Mouse (Mus musculus) kidney, postnatal 4 days (tissue): ENCODE measurements around the gene Actr6.
"Not testable (repeated sequence)": the region's sequence is repeated elsewhere in the genome, so short reads cannot be mapped to it uniquely, and the experiment has no call there.

Experiments used
- DNase-seq, 2 experiments: peaks; one replicate each; pipeline ENCODE4 v3.0.0; 2021; ENCODE audit warnings: mixed read lengths in 2 of 2

Gene Actr6

DNA sequence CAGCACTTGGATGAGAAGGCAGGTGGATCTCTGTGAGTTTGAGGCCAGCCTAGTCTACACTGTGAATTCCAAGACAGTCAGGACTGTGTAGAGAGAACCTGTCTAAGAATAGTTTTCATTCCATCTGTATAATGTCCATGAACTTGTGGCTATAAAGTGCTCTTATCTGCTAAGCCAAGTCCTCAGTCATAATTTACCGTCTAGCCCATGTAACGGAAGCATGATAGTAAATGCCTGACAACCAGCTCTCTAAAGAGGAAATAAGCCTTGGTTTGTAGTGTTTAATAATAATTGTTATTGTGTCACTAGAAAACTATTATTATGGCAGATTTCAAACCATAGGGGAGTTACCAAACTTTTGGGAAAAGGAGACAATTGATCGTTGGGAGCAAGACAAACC, 5.8 kb upstream of the Actr6 start:
- DNase-seq = no peak

DNA sequence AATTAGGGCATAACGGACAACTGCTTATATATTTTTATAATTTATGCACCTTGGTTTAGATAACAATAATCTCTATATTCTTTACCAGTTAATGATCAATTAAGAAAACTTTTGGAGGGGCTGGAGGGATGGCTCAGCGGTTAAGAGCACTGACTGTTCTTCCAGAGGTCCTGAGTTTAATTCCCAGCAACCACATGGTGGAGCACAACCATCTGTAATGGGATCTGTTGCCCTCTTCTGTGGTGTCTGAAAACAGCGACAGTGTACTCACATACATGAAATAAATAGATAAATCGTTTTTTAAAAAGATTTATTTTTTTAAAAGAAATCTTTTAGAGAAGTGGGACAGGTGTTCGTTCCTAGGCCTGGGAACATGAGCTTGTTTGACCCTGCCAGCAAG, 5.0 kb upstream of the Actr6 start:
- DNase-seq = no peak

DNA sequence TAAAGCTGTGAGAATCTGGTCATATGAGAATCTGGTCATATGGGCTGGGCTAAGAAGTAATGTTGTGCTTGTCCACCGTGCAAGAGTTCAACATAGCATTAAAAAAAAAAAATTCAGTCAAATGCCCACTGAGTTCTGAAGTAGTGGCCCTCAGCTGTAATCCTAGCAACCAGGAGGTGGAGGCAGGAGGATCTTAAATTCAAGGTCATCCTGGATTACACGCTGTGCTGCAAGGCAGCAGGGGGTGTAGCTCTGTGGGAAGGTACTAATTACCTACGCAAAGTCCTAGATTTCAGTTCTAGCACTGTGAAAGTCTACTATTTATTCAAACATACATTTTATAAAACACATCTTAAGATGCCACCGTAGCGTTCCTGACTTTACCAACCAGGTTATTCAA, 754 bp downstream of the Actr6 start:
- DNase-seq = no peak

DNA sequence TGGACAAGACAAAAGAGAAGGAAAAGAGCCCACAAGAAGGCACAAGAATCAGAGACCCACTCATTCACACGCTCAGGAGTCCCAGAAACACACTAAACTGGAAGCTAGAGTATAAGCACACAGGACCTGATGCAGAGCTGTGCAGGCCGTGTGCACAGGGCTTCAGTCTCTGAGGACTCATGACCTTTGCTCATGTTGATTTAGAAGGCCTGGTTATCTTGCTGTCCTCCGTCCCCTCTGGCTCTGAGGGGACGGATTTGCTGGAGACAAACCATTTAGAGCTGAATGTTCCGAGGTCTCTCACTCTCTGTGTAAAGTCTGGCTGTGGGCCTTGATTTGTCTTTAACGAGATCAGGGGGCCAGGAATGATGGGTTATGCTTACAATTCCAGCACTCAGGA, 1.7 kb downstream of the Actr6 start:
- no peak for DNase-seq

DNA sequence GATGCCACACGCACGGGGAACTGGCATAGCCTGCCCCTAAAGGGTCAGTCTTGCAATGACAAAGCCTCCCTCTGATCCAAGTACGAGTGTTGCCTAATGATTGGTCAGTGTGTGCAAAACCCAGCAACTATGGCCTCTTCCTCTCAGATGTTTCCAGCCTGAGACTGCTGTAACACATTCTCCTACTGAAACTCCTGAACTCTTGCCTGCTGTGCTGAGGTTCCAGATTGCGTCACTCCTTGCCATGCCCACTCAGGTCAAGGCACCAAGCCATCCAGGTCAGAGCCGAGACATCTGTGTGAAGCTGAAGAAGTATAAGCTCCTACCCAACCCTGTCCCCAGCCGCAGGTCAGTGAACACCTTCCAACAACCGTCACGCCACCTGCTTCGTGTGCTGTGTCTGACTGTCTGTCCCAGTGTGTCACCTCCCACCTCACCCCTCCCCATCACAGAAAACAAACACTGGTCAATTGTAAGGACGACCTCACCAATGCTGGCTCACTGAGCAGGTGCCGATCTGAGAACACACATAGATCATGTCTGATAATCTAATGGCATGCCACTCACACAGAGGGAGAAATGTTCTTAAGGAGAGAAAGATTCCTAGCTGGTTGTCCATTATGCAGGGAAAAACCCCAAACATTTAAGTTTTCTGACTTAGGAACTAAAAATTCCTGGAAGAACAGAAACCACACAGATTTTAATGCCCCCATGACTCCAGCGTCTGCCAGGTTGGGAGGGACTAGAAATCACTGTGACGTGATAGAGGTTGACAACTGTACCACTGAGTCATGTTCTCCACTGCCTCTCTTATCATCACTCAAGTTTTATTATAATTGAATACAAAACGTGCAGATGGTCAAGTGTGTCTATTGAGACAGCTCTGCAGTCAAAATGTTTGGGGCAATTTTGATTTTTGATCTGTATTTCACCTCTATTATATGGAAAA, 9.6 kb downstream of the Actr6 start:
- DNase-seq = no peak

DNA sequence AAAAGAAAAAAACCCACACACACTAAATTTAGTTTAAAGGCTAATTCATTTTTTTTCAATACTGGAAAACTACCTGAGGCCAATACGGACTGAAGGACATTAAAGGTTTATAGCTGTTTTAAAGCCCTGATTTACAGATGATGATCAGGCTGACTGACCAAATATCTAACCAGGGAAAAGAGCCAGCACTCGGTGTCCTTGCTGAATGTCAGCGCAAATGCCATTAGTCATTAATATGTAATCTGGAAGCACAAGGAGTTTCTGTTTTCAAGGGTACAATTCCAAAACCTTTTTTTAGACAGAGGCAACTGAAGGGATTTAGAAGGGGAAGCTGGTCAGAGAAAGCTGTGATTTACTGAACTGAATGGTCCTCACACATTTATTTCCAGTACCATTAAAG, 11.3 kb downstream of the Actr6 start:
- DNase-seq = no peak

DNA sequence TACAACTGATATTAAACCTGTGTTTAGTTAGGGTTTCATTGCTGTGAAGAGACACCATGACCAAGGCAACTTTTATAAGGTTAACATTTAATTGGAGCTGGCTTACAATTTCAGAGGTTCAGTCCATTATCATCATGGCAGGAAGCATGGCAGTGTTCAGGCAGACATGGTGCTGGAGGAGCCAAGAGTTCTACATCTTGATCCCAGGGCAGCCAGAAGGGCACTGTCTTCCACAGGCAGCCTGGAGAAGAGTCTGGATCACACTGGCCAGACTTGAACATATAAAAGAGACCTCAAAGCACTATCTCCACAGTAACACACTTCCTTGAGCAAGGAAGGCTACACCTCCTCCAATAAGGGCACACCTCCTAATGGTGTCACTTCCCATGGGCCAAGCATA, 11.8 kb downstream of the Actr6 start:
- DNase-seq = no peak

DNA sequence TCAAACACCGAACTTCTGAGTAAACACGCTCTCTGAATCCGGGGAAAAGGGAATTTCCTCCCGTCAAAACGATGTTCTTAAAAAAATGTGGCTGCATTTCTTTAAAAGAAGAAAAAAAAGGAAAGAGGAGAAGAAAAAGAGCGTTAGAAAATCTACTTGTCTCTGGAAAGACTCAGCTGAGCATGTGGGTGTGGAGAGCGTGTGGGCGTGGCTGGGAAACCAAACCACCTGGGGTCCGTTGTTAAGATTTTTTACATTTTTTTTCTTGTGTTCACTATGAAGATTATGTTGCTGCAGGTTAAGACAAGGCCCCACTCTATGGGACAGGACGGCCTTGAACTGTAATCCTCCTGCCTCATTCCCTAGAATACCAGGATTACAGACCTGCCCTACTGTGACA, 17.2 kb downstream of the Actr6 start:
- no peak for DNase-seq

DNA sequence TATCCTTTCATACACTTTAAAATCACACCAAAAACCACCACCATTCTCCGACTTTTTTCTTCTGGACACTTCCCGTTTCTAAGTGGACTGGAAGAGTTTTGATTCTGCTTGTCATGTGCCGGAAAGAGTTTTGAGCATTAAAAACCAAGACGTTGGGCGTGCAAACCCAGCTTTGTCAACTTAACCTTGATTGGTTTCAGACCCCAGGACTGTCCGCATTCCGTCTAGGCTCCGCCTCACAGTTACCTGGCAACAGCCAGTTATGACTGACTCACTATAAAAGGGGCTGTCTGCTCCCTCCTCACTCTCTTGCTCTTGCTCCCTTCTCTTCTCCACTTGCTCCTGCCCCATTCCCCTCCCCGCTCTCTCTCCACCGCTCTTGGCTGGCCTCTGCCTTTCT, 23.4 kb downstream of the Actr6 start:
- peak in 1 of 2 experiments; percentile 26 for DNase-seq

DNA sequence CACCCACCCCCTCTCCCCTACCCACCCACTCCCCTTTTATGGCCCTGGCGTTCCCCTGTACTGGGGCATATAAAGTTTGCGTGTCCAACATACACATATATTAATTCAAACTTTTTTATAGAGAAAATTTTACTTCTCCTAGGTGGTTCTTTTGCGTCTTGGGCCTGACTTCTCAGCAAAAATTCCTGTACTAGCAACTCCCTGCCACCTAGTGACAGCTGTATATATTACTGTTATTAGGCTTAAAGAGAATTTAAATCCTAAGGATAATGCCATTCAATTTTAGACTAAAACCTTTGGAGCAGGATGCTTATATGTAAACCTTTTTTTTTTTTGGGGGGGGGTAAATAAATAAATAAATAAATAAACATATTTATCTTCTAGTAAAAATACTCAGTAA, 24.7 kb downstream of the Actr6 start:
- no peak for DNase-seq

DNA sequence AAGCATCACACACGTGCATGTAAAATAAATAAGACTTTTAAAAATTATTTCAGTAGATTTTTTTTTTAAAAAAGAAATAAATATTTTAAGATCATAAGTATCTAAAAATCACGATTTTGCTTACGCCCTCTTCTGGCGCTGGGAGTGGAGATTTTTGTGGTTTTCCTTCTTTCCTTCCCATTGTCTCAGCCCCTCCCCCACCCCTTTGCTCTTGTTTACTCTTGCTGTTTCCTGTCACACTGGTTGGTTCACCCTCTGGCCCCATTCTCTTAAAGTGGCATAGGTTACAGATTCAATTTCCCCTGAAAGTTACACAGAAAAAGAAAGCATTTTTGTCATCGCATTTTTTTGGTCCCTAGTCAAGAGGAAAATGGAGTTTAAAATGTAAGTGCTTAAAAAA, 29.1 kb downstream of the Actr6 start:
- DNase-seq = peak in 1 of 2 experiments; percentile 31

DNA sequence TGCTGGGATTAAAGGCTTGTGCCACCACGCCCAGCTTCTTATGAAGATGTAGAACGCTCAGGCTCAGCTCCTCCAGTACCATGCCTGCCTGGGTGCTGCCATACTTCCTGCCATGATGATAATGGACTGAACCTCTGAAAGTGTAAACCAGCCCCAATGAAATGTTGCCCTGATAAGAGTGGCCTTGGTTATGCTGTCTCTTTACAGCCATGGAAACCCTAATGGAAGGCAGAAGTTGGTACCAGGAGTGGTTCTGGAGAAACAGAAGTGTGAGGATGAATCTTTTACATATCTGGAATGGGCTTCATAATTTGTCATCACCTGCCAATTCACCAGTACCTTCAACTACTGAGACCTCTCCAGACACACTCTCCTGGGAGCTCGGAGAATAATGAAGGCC, 34.1 kb downstream of the Actr6 start:
- no peak for DNase-seq

DNA sequence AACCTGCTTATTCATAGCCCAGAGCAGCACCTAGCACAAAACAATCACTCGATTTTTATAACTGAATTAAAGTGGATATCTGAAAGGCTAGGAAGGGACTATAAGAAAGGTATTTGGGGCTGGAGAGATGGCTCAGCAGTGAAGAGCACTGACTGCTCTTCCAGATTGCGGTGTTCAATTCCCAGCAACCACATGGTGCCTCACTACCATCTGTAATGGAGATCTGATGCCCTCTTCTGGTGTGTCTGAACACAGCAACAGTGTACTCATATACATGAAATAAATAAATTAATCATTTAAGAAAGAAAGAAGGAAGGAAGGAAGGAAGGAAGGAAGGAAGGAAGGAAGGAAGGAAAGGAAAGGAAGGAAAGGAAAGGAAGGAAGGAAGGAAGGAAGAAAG, 35.8 kb downstream of the Actr6 start:
- not testable (repeated sequence) for DNase-seq

DNA sequence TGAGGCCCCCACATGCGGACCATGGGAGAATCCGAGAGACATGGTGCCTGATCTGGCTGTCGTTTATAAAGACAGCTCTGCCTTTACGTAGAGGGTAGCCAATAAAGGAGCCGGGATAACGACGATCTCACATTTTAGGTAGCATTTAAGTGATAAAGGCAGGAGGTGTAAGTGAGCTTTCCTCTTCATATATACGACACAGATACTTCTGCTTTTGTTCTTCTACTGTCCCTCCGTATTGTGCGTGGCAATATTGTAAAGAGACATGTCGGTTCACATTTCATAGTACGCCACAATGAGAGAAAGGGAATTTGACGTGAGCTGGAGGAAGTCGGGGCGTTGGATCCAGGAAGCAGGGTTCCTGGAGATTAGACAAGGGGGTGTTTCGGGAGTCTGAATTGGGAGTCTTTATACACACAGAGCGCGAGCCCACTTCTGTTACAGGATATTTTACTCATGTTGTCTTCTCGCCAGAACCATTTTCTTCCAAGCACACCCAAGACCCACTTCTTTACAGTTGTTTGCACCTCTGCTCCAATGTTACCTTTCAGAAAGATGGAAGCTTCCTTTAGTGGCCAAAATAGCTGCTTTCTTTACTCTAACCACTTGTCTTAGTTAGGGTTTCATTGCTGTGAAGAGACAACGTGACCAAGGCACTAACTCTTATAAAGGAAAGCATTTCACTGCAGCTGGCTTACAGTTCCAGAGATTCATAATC, 36.7 kb downstream of the Actr6 start:
- no peak for DNase-seq

DNA sequence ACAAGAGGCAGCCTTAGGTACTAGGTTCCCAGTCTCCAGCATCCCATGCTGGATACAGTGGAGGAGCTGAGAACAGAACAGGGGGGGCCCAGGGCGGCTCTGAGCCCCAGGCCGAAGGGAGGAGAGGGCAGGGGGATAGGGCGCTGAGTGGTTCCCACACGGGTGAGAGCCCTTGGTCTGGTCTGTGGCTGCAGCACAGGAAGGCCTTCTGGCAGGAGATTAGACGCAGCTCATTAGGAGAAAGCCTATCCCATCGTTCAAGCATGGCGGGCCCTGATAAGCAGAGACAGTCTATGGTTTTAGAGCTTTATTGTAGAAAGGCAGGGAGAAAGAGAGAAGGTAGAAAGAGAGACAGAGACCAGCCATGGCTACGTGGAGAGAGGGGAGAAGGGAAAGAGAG, 42.1 kb downstream of the Actr6 start:
- no peak for DNase-seq

DNA sequence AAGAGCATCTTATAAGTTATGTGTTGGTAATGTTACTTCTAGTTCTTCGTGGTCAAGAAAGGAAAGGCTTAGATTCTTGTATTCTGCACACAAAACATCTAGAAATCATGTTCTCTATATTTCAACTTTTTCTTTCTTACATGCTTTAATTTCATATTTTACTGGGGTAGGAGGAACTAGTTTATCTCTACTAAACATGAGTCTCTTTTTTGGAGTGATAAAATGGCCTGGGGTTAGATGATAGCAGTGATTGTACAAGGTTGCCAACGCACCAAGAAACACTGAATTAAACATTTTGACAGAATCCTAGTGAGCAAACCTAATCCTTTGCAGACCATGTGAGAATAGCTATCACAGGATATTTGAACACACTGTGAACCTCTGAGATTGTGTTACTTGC, 44.6 kb downstream of the Actr6 start:
- DNase-seq = no peak

DNA sequence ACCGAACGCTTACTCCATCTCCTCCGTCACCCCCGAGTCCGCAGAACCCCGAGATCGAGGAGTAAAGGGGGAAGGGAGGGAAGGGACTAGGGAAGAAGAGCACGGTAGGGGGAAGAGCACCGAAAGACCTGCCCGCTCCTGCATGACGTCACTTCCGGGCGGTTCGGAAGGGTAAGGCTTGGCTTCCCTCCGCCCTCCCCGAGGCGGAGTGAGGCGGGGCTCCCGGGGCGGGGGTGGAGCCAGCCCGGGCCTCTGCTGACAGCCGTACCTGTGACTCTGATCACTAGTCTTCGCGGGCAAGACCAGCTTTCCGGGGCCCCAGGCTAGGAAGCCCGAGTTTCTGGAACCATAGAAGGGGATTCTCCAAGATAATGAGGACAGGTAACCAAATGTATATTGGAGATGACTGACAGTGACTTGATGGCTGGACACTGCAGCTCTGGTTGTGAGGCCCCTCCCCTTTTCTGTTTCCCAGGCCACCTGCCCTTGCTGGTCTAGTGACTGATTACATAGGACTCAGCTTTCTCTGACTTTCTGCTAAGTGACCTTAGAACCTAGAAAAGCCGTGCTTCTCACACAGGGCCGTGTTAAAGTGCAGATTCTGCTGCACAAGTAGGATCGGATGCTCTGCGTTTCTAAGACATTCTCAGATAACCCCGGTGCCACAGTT, 45.8 kb downstream of the Actr6 start, which contains the start of gene Scyl2:
TSS of gene Scyl2 (minus strand) at position 147 of the 670 bp plus-strand sequence.
- peak; percentile 97 to 98 for DNase-seq

DNA sequence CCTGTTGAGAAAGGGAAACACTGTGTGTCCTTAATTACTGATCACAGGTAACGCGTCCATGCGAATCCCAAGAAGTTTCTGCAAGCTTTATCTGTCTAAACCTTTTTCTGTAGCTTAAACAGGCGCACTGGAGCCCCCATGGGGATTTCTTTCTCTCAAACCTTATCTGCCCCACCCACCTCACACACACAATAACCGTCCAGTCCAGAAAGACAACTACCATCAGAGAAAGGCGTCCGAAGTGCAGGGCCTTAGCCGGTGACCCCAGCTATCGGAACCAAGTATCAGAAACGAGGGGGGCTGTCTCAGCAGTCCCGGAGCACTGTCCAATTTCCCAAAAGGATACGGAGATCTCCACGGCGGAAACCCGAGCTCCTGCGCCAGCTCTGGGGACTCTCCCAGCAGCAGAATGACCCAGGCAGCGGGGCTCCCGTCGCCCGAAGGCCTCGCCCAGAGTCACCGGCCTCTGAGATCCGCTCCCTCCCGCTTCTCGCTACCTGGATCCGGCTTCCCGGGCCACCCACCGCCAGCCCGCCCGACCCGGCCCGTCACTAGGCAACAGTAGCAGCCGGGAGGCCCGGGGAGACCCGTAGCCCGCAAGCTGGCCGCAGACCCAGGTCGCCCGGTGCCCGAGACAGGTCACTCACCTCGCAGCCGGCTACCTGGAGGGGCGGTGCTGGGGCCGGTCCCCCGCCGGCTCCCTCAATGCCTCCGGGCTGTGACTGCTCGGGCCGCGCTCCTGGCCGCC, 46.5 kb downstream of the Actr6 start:
- DNase-seq = peak in 1 of 2 experiments; percentile 75

DNA sequence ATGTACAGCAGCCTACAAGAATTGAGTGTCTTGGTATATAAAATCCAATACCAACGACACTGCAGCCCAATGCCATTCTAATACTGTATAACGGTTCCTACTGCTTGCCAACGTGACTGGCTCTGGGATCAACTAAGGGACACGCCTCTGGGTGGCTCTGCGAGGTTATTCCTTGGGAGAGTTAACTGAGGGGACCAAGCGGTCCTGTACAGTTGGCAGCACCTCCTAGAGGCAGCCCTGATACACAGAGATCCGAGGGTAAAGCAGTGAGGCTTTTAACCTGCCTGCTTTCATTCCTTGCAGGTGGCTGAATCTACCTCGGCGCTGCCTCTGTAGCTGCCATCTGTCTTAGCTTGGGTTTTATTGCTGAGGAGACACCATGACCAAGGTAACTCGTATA, 49.1 kb downstream of the Actr6 start:
- no peak for DNase-seq

DNA sequence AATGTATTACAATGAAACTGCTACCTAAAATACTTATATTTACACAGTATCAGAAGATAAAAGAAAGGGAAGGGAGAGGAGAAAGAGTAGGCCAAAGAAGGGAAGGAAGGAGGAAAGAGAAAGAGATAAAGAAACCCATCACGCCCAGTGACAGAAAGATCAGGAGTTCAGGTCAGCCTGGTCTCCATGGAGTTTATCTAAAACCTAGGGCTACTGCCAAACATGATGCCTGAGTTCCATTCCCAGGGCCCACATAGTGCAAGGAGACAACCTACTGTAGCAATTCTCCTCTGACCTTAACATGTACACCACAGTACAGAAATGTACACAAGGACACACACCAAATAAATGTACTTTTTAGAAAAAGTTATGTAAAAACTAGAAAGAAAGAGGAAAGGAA, 49.9 kb downstream of the Actr6 start:
- no peak for DNase-seq

DNA sequence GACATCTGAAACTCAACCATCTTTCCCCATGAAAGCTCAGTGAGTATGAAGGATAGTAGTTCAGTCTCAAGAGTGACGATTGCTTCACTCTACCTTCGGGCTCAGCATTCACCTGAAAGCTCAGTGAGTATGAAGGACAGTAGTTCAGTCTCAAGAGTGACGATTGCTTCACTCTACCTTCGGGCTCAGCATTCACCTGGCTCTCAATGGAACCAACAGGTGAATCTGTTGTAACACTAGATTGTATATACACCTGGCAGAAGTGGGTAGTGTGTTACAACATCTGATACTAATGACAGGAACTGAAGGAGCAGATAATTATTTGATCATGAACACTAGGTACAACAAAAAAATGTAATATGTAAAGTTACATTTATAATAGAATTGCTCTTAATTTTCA, 50.4 kb downstream of the Actr6 start:
- DNase-seq = no peak

DNA sequence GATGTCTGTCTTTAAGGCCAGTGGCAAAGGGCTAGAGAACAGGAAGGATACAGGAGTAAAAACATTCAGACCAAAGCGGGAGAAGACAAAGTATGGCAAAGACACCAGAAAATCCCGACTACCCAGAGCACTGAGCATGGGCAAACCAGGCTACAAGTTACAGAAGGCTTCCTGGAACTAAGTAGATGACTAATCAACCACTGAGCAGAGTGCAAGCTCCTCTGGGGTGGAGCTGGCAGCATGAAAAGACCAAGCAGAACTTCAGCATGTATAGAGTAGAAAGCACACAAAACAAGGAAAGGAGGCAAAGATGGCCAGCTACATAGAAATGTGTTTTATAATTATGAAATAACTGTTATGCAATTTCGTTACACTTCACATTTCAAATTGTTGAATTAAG, 51.6 kb downstream of the Actr6 start:
- no peak for DNase-seq

DNA sequence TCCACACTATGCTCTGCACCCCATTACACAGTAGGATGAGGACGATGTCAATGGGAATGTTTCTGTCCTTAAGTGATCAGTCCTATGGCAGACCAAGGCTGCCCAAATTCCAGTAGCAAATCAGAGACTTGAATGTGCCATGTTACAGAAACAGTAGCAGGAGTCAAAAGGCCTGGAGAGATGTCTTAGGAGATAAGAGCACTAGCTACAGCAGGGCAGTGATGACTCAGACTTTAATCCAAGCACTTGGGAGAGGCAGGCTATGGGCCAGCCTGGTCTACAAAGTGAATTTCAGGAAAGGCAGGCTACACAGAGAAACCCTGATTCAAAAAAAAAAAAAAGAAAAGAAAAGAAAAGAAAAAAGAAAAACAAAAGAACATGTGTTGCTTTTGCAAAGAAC, 52.6 kb downstream of the Actr6 start:
- DNase-seq = no peak
